Mouse (Mus musculus): ENCODE results near the gene H2afy.

Gene H2afy

DNA sequence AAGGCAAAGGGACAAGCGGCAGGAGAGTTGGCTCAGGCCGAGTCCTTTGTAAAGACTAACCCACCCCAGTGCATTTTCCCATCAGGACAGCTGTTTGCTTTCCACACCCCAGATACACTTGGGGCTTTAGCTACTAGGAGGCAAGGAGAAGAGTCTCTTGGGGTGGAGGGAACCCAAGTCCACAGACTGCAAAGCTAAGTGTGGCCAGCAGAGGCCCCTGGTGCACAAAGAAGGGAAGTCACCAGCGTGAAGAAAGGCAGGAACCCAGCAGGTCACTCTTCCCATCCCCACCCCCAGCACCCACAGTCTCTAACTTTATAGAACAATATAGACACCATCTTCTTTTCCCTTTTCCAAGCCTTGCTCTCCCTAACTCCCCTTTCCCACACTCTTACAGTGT lies 9.4 kb upstream of the H2afy start:
- DNase-seq (ENCODE audit: low spot score in 2 of 2), result no peak

- DNase-seq (ENCODE audit: low spot score in 2 of 2), result no peak
Measured at GRCm38 (mm10) chr13:56144021-56144420, 7.9 kb upstream of the H2afy start.

- DNase-seq (ENCODE audit: low spot score in 2 of 2), result no peak
Measured at GRCm38 (mm10) chr13:56143151-56143513, 7.0 kb upstream of the H2afy start.

GRCm38 (mm10) chr13:56142382-56143150 lies 6.4 kb upstream of the H2afy start:
- DNase-seq (ENCODE audit: low spot score in 2 of 2), result no peak

DNA sequence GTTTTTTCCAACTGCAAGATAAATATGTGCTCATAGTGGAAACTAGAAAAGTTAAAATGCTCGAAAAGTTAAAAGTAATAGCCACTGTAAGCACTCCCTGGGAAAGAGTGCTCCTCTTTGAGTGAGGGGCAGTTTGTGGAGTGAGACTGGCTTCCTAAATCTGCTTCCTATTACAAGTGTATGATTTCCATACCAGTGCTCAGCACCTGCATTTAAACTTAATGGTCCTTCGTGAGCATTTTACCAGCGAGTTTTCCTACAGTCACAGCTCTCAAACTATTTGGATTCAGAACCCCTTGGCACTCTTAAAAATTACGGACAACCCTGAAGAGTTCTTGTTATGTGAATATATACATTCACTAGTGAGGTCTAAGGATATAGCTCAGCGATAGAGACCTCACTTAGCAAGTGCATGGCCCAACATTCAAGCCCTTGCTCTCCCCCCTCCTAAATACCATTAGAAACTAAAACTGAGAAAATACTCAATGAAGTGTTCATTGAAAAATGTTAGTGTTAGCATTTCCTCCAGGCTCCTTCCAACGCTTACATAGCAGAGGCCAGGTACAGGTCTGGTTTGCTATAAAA lies 3.1 kb upstream of the H2afy start:
- no peak for DNase-seq (ENCODE audit: low spot score in 2 of 2)

GRCm38 (mm10) chr13:56135231-56136052 lies 719 bp downstream of the H2afy start:
- DNase-seq (ENCODE audit: low spot score in 2 of 2), result peak; percentile 75 to 86

GRCm38 (mm10) chr13:56134631-56135181 lies 1.5 kb downstream of the H2afy start:
- peak in 1 of 2 experiments; percentile 31 for DNase-seq (ENCODE audit: low spot score in 2 of 2)

- no peak for DNase-seq (ENCODE audit: low spot score in 2 of 2)
Measured at GRCm38 (mm10) chr13:56134031-56134430, 2.1 kb downstream of the H2afy start.

- no peak for DNase-seq (ENCODE audit: low spot score in 2 of 2)
Measured at GRCm38 (mm10) chr13:56132941-56133340, 3.2 kb downstream of the H2afy start.

DNA sequence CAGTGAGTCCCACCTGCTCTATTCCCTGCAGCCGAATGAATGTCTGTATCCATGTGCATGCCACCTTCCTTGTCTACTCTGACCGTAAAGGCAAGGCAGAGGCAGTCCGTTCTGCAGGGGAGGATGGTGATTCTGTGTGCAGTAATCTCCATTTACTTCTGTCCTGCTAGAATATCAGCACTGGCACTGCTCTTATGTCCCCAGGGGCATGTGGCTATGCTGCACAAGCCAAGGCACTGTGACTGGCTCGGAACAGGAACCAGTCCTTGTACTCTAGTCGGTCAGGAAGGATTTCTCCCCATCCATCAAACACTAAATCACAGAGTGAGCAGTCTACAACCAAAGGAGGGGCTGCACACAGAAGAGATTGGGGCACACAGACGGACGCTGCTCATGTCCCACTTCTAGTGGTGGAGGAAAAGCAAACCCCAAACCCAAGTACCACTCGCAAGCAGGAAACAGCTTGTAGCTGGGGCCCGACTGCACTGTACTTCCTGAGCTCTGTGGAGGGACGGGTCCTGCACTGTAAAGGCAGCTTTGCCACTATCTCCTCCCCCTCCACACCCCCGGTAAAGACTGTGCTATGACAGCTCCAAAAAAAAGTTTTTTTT lies 3.7 kb downstream of the H2afy start:
- DNase-seq (ENCODE audit: low spot score in 2 of 2), result no peak

GRCm38 (mm10) chr13:56130544-56130943 lies 5.6 kb downstream of the H2afy start:
- no peak for DNase-seq (ENCODE audit: low spot score in 2 of 2)

DNA sequence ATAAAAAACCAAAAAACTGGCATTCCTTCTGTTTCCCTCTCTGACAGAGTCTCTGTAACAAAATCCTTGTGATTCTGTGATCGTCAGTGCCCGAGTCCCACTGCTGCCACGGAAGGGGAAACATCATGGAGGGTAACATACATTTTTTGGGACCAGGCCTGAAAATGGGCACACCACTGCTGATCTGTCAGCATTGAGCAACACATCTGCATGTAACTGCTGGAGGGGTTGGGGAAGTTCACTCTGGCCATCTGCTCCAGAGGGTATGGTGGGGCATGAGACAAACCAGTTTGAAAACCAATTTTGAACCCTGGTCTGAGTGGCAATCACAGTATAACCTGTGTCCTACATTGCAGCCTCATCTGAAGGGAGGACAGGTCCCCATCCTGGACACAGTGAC lies 6.6 kb downstream of the H2afy start:
- DNase-seq (ENCODE audit: low spot score in 2 of 2), result no peak

DNA sequence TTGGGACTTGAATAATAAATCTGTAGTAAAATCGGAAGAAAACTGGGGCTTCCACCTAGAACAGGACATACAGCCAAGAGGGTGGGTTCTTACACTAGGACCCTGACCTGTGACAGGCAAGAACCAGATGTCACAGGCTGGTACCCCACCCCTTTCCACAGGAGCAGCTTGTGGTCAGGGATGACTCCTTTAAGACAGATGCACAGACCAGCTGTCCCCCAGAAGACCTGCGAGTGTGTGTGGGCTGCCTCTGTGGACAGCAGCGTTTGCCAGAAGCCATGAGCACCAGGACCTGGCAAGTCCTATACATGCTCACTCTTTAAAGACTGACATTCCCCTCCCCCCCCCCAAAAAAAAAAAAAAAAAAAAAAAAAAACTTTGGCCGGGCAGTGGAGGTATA lies 7.1 kb downstream of the H2afy start:
- no peak for DNase-seq (ENCODE audit: low spot score in 2 of 2)

GRCm38 (mm10) chr13:56125632-56126031 lies 10.5 kb downstream of the H2afy start:
- DNase-seq (ENCODE audit: low spot score in 2 of 2), result no peak

DNA sequence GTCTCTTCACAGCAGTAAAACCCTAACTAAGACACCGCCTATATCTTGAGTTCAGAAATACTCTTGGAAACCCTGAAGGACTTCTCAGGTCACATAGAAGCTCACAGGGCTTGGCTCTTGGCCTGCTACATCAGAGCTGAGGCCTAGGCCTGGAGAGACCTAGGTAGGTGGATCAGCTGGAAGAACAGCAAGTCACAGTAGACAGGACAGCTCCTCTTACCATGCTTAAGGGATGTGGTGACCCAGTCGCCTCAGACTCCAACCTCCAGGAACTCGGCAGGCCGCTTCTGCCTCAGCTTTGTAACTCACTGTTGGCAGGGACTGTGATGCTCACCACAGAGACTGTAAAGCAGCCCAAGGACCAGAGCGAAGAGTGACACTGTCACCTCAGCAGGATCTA lies 13.1 kb downstream of the H2afy start:
- no peak for DNase-seq (ENCODE audit: low spot score in 2 of 2)

GRCm38 (mm10) chr13:56117991-56118765 lies 18.0 kb downstream of the H2afy start:
- DNase-seq (ENCODE audit: low spot score in 2 of 2), result no peak

DNA sequence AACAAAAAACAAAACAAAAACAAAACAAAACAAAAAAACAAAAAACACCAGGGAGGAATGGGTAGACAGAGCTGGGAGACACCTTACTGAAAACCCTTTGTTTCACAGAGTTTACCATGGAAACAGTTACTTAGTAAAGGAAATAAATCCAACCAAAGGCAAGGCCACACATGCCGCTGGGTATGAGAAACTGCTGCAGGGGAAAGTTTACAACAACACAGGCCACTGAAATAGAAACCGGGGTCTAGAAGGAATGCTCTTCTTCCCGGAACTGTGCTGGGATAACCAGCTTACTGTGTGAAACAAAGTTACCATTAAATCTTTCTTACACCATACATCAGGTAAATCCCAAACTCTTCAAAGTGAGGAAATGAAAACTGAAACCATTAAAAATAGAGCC lies 20.3 kb downstream of the H2afy start:
- DNase-seq (ENCODE audit: low spot score in 2 of 2), result no peak

DNA sequence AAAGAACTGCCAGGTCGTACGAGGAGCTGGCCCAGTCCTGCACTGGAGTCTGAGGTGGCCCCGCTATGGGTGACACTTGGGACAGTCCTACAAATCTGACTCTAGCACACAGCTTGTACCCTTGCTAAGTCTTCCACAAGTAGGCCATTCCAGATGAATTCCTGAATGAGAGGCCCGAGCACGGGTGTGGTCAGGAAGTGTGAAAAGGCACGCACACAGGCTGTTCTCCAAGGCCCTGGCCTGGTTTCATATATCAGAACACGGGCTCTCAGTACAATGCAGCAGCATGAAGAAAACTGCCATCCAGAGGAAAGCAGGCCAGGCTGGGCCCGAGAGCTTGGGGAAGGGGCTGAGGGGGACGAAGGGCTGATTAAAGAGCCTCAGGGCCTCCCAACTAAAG lies 20.8 kb downstream of the H2afy start:
- no peak for DNase-seq (ENCODE audit: low spot score in 2 of 2)

DNA sequence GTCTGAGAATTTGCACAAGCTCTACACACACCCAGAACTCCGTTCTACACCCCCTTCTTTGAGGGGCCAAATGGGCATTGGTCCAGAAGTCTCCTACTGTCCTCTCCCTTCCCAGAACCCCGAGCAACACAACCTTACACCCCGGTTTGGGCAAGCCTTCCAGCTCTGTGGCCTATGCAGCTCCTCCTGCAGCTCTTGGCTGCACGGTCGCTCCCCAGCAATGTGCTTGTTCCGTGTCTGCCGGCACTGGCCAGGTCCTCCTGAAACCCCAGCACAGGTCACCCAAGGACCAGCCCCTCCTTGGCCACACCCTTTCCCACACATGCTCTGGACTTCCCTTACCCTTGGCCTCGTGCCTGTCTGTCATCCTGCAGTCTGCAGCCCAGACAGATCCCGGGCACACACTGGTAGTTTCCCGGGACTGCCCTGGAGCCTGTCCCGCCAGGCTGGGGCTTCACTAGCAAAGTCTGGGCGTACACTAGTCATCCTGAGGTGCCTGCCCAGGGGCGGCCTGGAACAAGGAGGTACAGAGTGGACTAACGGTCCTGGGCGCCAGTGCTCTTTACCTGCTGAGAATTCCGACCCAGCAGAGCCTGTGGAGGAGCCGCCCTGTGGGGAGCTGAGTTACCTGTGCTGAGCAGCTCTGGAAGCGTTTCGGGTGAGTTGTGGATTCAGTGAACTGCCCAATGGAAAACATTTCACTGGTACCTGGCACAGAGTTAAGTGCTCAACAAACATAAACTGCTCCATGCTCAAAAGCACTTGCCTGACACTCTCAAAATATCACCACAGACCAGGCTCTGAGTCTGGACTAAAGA lies 22.5 kb downstream of the H2afy start:
- DNase-seq (ENCODE audit: low spot score in 2 of 2), result no peak

- DNase-seq (ENCODE audit: low spot score in 2 of 2), result no peak
Measured at GRCm38 (mm10) chr13:56112980-56113379, 23.2 kb downstream of the H2afy start.

Measured in frontal cortex, postnatal 10 days (tissue).